Mouse (Mus musculus) testis, postnatal 10 days (tissue): ENCODE results near the gene Bptf.
"Not testable (repeated sequence)": the region's sequence is repeated elsewhere in the genome, so short reads cannot be mapped to it uniquely, and the experiment has no call there.

Experiments
- DNase-seq: peaks from one replicate; pipeline ENCODE4 v3.0.0; 2021; ENCODE audit warnings: low spot score

Gene Bptf

DNA sequence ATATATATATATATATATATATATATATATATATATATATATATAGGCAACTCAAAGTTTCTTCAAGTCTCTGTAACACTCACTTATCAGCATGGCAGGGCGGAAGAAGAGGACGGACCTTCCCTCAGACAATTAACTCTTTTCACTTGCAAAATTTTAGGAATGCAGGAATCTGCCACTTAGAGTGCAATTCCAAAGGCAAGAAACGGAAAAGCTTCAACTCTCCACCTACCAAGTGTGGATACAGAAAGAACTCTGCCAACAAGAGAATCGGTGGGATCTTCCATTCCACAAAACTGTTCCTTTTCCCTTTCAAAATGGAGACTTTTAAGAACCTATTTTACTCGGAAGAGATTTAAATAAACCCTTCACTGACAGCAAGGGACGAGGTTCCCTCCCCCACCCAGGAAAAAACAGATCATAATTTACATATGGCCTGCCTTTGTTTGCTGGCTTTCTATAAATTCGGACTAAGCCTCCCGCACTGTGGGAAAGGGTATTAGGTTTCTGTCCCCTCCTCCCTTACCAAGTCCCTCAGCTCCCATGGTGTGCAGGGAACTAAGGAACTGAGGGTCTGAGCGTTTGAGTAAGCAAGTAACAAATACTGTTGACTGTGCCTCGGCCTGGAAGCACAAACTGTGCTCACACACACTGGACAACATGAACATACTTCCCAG, 17.9 kb downstream of the Bptf start:
- no peak for DNase-seq

DNA sequence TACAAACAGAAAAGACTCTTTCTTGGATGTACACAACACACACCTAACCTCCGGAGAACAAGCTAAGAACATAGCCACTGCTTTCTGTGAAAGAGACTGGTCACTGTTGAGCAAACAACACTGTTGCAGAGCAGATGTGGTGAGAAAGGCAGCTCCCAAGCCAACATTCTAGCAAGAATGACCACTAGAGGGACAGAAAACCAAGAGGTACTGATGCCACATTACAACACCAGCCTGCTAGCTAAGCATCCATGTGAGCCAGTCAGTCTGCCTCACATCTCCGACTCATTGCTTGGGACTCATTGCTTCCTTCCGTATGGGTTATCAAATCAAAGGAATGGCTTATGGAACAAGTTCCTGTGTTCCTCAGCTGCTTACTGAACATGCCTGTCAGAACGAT, 18.8 kb downstream of the Bptf start:
- DNase-seq: no peak

DNA sequence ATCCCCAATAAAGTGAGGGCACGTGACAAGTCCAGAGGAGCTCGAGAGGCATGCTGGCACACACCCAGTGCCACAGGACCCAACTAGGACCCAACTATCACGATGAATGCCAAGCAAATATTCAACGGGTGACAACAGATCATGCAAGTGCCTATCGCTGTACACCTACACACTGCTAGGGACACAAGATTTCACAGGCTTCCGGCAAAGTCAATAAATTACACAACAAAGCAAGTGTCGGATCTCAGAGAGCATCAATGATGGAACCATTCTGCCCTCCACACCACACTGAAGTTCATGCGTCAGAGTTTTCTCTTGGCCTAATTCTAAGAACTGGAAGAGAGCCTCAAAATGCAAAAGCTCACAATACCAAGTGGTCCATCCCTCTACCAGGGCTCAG, 22.3 kb downstream of the Bptf start:
- no peak for DNase-seq

DNA sequence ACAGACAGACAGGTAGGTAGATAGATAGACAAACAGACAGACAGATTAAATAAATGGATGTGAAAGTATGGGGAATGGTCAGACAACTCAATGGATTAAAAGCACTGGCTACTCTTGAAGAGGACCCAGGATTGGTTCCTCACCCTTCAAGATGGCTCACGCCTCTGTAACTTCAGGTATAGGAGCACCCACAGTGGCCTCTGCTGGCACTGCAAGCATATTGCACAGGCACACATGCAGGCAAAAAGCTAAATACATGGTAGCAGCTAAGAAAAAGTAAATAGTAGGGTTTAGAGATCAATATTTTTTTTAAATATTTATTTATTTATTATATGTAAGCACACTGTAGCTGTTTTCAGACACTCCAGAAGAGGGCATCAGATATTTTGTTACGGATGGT, 23.0 kb downstream of the Bptf start:
- DNase-seq: no peak

DNA sequence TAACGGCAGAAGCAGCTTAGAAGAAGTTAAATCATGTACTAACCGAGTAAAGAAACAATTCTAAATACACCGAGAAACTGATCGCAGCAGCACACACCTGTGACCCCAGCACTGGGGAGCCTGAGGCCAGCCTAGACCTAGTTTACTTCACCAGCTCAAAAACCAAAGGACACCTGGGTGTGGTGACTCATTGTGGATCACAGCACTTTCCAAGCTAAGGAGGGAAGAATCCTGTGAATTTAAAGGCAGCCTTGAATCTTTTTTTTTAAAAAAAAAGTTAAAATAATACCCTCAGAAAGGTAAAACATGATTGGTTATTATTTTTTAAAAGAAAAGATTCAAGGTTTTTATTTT, 24.2 kb downstream of the Bptf start:
- DNase-seq: no peak

DNA sequence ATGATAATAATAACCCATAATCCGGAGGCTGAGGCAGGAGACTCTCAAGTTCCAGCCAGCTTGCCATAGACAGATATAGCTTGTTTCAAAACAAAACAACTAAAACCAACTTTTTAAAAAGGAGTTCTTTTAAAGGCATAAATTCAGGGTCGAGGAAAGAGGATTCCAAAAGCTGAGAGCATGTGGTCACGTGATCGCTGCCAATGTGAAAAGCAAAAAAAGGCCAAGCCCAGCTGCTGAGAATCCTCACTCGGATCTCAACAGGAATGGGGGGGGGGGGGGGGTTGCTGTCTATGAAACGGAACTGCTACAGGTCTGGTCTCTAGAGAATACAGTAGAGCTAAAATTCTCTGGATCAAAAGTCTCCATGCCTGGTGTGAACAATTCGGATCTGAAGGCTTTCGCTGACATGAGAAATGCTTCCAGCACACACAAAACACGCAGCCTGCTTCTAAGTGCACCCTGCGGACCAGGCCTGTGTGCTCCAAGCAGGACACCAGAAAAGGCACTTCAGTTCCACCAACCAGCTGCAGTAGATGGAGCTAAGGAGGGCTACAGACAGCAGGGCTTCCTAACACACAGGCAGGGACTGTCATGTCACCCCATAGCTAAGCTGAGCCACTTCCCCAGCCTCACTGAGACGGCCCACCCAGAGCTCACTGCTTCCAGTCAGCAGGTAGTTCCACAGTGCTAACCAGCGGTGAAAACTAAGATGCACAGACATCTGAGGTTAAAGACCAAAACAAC, 24.8 kb downstream of the Bptf start:
- no peak for DNase-seq

DNA sequence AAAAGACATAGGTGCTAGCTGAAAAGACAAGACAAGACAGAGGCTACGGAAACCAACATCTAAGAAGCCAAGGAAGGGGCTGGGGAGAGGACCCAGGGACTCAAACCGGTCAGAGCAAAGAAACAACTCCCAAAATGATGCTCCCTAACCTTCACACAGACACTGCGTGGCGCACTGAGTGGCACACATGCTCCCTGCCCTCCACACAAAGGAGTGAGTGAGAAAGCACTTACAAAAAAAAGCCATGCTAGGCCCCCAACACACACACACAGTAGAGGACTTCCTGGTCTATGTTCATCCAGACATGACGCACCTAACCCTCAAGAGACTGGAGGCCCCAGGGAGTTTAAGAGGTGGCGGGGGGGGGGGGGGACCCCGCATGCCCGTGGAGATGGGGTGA, 25.5 kb downstream of the Bptf start:
- DNase-seq: no peak

DNA sequence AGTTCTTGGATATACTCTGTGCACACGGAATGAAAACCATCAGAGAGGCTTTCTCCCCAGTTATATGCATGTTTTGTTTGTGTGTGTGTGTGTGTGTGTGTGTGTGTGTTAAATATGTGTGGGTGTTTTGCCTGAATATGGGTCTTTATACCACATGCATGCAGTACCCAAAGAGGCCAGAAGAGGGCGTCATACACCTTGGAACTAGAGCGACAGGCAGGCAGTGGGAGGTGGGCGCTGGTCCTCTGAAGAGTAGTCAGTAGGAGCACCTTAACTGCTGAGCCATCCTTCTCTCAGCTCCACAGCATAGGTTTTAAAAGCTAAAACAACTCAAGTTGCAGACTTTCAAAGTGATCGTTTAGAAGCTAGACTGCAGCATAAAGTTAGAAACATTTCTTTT, 26.7 kb downstream of the Bptf start:
- peak; percentile 84 for DNase-seq

DNA sequence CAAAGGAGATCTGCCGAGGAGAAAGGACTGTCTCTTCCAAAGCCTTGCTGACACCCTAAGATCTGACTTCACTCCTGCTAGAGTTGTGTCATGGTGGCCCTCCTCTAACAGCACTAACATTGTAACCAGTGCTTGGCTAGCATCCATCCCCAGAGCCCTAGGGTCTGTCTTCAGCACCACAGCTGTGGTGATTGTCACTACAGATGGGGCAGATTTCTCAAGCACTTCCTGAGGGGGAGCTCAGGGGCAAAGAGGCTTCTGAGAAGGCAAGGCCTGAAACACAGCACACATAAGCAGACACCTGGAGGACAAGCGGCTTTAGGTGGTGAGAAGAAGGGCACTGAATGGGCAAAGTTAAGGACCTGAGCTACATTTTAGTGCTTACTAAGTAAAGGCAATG, 28.2 kb downstream of the Bptf start:
- no peak for DNase-seq

DNA sequence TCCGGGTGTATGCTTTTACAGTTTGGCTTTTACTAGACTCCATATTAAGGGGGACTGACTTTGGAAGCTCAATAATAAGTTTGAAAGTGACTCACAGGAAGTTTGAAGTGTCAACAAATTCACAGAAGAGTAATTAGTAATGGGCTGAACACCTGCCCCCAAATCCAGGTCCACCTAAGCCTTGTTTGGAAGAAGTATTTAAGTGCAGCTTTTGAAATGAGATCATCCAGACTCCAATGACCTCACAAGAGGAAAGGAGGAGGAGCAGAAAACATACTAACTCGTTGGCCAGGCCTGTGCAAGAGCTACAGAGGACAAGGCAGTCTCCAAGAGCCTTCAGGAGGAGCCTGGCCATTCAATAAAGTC, 28.7 kb downstream of the Bptf start:
- no peak for DNase-seq

DNA sequence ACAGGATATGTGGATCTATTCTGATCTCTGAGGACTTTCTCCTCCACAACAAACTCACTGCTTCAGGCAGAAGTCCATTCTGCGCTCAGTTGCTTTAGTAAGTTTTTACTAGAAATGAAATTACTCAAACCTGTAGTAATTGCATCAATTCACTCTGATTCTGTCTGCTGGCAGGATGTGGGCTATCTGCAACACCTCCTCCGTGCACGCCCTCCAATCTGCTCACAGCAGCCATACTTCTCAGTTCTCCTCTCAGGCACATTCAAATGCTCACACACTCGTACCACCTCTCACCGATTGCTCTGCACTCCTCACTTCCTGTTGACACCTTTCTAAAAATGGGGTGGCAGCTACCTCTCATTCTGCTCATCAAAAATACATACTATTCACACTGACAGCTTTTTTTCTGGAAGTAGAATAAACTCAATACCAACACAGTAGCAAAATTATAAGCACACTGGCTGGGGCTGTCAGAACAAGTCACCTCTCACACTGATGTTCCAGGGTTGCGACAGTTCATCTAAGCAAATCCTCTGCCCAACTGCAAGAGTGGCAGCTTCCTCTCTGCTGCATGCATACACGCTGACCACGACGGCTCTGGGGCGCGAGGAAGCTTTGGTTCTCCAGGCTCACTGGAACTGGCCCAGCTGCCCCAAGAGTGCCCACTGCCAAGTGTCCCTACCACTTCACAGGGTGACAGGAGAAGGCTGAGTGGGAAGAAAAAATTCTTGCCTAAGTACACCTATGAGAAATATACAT, 29.3 kb downstream of the Bptf start:
- no peak for DNase-seq

DNA sequence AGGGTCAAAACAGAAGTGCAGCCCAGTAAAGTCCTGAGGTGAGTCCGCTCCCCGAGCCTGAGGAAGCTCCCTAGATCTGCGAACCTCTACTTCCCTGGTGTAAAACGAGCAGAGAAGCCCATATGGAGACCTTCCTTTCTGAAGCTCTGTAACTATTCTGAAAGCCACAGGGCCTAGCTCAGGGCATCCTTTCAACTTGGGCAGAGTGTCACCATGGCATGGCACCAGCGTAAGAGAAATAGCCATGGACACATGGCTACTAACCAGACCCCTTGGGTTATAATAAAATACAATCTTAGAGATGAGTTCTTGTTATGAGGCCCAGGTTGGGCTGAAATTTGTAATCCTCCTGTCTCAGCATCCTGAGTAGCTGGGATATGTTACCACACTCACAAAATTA, 35.0 kb downstream of the Bptf start:
- DNase-seq: no peak

DNA sequence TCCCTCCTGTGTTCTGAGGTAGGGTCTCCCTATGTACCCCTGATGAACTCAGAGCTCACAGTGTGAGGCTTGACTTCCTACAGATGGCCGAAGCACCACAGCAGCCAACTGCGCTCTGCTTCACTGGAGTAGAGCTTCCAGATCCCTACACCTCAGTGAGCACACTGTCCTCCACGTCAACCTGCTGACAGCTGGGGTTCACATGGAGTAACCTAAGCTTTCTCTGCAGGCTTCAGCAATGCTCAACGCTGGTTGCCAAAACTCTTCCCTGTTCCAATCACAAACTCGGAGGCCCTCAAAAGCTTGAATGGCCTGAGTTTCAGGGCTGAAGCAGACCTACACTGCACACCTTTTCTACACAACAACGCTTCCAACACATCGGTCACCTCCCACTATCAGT, 38.1 kb downstream of the Bptf start:
- DNase-seq: no peak

DNA sequence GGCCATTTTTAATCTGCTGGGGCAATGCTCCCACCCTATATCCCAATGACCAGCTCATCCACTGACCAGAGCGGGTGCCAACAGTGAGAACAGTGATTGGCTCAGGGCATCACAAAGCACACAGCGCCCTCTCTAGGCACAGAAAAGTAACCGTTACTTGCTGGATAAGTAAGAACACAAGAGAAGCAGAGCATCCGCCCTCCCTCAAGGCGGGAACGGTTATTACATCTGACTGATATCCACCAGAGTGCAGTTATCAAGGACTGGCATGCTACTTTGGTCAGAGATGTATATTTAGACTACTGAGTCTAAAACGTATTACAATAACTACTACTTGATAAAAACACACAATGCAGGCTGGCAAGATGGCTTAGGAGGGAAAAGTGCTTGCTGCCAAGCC, 39.3 kb downstream of the Bptf start:
- DNase-seq: no peak

DNA sequence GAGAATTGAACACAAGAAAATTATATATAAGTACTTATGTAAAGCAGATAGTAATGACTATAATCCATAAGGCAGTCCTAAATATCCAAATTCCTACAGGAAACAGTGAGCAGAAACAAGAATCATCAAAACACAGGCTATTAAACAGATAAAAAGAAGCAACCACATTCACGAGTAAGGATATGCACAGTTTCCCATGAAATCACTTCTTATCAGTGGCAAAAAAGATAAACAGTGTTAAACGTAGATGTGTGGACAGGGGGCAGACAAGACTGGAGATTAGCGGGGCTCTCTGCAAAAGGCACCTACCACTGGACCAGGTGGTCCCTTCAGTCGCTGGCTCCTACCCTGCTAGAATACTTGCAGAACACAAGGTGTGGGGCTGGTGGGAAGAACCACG, 46.1 kb downstream of the Bptf start:
- DNase-seq: no peak

DNA sequence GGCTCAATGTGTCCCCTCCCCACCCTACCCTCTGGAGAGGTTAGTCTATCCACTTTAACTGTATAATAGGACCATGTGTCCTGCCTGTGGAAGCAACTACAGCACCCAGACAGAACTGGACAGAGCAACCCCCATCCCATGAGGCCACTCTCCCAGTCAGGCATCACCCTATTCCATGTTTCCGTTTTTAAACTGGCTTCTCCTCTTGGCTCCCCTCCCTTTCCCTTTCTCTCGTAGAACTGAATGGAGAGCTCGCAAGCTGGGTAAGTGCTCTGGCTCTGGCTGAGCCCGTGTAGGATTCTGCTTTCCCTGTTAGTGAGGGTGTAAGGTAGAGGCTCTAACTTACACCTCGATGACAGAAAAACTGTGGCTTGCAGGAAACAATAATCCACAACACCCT, 48.4 kb downstream of the Bptf start:
- no peak for DNase-seq

DNA sequence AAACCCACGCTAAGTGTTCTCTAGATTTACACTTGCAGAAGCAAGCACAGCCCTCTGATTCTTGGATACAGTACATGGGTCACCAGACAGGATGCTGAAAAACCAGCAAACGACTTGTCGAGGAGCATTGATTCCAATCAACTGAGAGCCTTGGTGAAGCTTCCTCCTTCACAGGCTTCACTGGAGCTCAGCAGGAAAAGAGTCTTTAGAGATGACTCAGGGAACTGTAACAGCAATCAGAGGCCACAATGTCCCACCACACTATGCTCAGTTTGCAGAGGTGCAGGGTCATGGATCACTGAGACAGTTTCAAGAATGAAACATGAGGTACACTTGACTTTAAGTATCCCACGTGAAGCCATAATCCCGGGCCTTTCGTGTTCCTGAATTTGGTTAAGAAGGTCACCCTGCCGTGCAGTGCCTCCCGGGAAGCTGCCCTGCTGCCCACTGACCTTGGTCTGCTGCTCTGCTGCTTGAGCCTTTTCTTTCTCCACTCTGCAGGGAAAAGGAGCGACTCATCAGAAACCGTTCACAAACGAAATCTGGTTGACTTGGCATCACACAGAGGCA, 66.6 kb downstream of the Bptf start:
- DNase-seq: no peak

DNA sequence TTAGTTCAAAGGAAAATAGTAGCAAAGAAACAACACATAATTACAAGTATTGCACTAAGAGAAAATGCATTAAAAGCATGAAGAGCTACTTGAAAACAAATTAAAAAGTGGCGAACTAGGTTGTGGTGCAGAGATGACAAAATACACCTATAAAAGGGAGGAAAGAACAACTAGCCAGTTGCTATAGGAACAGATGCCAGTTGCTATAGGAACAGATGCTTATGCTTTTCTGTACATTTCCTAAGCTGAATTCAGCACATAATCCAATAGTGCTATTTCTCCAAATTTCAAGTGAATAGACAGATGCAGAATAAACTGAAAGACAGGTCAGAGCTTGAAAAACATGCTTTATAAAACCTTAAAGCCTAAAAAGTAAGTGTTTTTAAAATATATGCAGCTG, 67.3 kb downstream of the Bptf start:
- no peak for DNase-seq

DNA sequence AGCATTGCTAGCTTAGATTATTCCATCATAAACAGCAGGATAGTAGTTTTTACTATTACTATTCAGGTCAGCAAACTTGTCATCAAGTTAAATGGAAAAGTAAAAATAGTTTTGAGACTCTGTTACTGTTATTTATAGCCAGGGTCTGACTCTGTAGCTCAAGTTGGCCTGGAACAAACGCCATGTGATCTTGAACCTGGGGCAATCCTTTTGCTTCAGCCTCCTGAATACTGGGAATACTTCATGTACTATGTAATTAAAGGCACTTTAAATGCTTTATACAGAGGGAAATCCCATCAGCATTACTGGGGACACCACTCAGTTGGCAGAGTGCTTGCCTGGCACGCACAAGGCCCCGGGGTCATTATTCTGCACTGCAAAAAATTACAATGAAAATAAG, 68.9 kb downstream of the Bptf start:
- DNase-seq: no peak

DNA sequence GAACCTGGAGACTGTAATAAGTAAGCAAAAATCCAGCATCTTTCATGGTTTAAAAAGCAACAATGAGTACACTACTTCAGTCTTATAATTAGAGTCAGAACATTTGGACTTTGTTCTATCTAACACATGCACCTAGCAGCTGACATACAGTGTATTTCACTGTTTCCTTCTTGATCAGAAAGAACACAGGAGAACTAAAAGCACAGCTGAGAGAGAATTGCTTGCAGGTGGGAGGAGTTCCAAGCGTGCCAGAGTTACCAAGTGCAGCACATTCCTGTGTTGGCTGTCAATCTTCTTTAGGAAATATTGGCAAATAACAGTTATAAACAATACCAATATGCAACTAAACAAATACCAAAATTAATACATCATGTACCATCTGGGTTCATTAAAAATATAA, 71.0 kb downstream of the Bptf start:
- no peak for DNase-seq

DNA sequence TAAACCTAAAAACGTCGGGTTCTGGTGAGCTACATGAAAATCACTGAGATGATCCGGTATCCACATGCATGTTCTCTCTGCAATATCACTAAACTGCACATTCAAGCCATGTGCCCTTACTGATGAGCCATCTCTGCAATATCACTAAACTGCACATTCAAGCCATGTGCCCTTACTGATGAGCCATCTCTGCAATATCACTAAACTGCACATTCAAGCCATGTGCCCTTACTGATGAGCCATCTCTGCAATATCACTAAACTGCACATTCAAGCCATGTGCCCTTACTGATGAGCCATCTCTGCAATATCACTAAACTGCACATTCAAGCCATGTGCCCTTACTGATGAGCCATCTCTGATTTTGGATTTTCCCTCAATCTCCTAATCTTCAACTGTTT, 72.3 kb downstream of the Bptf start:
- DNase-seq: not testable (repeated sequence)

DNA sequence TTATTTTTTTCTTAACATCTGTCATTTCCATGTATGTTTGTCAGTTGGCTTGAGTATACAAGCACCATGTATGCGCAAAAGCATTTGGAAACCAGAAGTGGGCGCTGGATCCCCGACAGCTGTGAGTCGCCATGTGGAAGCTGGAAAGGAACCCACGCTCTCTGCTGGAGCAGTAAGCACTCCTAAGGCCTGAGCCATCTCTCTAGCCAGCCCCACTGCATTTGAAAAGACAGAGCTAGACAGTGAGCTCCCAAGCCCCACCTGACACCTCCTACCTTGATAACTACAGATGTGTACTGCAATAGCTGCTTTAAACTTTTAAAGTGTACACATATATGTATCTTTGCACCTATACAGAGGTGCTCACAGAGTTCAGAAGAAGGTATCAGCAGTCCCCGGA, 74.5 kb downstream of the Bptf start:
- DNase-seq: no peak

DNA sequence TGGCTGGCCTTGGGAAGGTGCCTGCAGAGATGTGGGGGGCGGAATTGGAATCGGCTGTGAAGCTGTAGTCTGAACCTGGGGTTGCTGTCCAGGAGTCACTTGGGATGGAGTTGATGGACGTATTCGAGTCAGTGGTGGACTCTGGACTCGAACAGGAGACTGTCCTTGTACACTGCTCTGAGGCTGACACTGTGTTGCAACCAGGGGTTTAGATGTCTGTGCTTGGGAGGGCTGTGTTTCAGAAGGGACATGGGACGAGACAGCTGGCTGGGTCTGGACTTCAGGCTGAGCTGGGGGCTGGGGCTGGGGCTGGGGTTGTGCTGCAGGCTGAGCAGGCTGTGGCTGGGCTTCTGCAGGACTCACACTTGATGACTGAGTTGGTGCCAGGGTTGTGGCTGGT, 77.1 kb downstream of the Bptf start:
- DNase-seq: no peak
